ENCODE assay signal across 8 mouse cellular contexts in genomic region chr4:43499407-43500333, GRCm38 (mm10). TPM values are rescaled to one million over a fixed set of nuclear protein-coding genes. Genes with fewer than 3 reads are reported as not detected.
DNase-seq lines count a peak whose midpoint lies in the region; ATAC-seq and TF ChIP-seq lines count a peak whose summit lies in the region.

Gene Arhgef39, minus strand, starts transcription at chr4:43499695.

- 0 out of 2 replicates have a peak, but pooled peaks cover 6% of the 10 kb centered on the region for H3K4me1 ChIP-seq in midbrain, postnatal 0 days (ENCODE audit: insufficient read depth, low read length)

- peak within 1 kb of the TSS; percentile 50 for H3K9ac ChIP-seq in midbrain, postnatal 0 days (replicated peaks; ENCODE audit: low read length, poor library complexity, severe bottlenecking)

- peak within 1 kb of the TSS; percentile 85 for H3K4me2 ChIP-seq in midbrain, postnatal 0 days (ENCODE audit: low read depth, low read length, poor library complexity, severe bottlenecking)

- no peaks in the 10 kb centered on the region for H3K9me3 ChIP-seq in midbrain, postnatal 0 days (ENCODE audit: low read length)

- TF ChIP-seq CTCF in midbrain, postnatal 0 days (IDR thresholded peaks at IDR 0.05) = no peak

- no peak within 1 kb of the TSS for H3K27ac ChIP-seq in midbrain, postnatal 0 days (ENCODE audit: low read depth, low read length)

- peak; percentile 90 for DNase-seq in 3134 (ENCODE audit: extremely low read depth, insufficient read length, low spot score)
- peak; percentile 92 for DNase-seq in adrenal gland, postnatal 10 days
- DNase-seq in embryo, embryonic 9.5 days (ENCODE audit: extremely low spot score) = peak; percentile 84
- peak; percentile 85 to 88 for DNase-seq in heart, adult 18-20 months
- DNase-seq in kidney, adult 18-20 months = peak; percentile 89
- peak; percentile 95 for DNase-seq in liver
- DNase-seq in midbrain, postnatal 0 days (ENCODE audit: low spot score) = peak; percentile 85
- peak; percentile 90 to 94 for DNase-seq in spleen, postnatal 4 days (ENCODE audit: low spot score in 2 of 2)

- H3K4me3 ChIP-seq in midbrain, postnatal 0 days (ENCODE audit: low read depth, low read length) = peak within 1 kb of the TSS; percentile 49

- peak; percentile 87 for ATAC-seq in midbrain, postnatal 0 days (ENCODE audit: low FRiP score)

- WGBS in midbrain, postnatal 0 days = 6% methylated on average over 50 of the region's 50 CpGs

- peaks cover 3% of the 10 kb centered on the region; the same call in 1 of the 2 replicates for H3K36me3 ChIP-seq in midbrain, postnatal 0 days (ENCODE audit: insufficient read depth, low read length)

- no peaks in the 10 kb centered on the region for H3K27me3 ChIP-seq in midbrain, postnatal 0 days (ENCODE audit: insufficient read depth, low read length)

RNA-seq across cellular contexts. Expression of gene Arhgef39, which starts in this region (rescaled TPM):
- 10 to 100 TPM in 1 of 2 experiments, 1 to 10 TPM in 1; 6.2 to 10.9 TPM for total RNA-seq in adrenal gland, postnatal 10 days (2021)
- total RNA-seq in heart, adult 18-20 months (2021) = under 1 TPM in 1 of 2 experiments, not detected in 1; 0.64 TPM
- 1.3 and 16.1 TPM in 2 replicates for total RNA-seq in midbrain, postnatal 0 days (2014; rRNA removed)
- 2.3 and 2.8 TPM in 2 replicates for polyA plus RNA-seq in midbrain, postnatal 0 days (2015; fragmentation: Nextera tagmentation; extraction: Ambion mirVana)

Comparison
In these comparisons a context has a peak if more than half of its experiments do, and no peak if none do; other contexts are left out.
1. Peak in DNase-seq in heart, adult 18-20 months; RNA of the gene not detected or under 1 TPM.